Mouse (Mus musculus) MEL (cell line): ENCODE measurements around the gene Rab3a.

ENCODE experiments used
- POLR2A ChIP-seq, 2 experiments: IDR thresholded peaks; 2 replicates each; pipeline ENCODE4 v1.6.1; 2011 to 2012; ENCODE audit warnings: low read length in 2 of 2, mild to moderate bottlenecking in 2 of 2, control low read depth in 1 of 2, improper control_type of control experiment in 1 of 2, low read depth in 1 of 2, moderate library complexity in 1 of 2; ENCODE audit not compliant: control insufficient read depth in 1 of 2, insufficient read depth in 1 of 2, poor library complexity in 1 of 2
- POLR2AphosphoS5 ChIP-seq: IDR thresholded peaks from 2 replicates; pipeline ENCODE4 v1.6.1; 2012; ENCODE audit warnings: low read depth, borderline replicate concordance, mild to moderate bottlenecking, inconsistent platforms, low read length, moderate library complexity, mixed read lengths

- TF ChIP-seq POLR2A (IDR thresholded peaks at IDR 0.05; ENCODE audit: control insufficient read depth in 1 of 2, insufficient read depth in 1 of 2, low read depth in 1 of 2, low read length in 2 of 2, poor library complexity in 1 of 2) (no peak), POLR2AphosphoS5 (no peak)
Measured at GRCm38 (mm10) chr8:70758308-70758615, 3.8 kb downstream of the Rab3a start.
